Mouse (Mus musculus): ENCODE results near the gene Mars. TPM values are rescaled to one million over a fixed set of nuclear protein-coding genes. Genes with fewer than 3 reads are reported as not detected.

Gene Mars
- polyA plus RNA-seq, 1 experiment from 2014 or later: 191 TPM

DNA sequence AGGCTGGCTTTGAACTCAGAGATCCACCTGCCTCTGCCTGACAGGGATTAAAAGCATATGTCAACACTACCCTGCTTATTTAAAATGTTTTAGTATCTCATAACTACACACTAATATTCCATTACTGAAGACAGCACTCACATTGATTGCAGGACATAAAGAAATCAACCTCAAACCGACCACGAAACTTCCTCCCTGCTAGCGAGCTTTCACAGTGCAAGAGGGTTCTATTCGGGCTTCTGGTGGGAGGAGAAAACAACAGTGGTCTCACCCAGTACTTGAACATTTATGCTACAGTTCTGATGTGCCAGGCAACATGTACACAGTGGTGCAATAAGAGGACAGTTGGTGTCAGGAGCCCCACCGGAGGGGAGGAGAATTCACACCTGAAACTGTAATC is 60.8 kb downstream of the Mars start:
- H3K27ac ChIP-seq: no peak overlapping the region
- no peak for DNase-seq (ENCODE audit: extremely low spot score, low spot score)
- 86% methylated on average over 5 of the region's 5 CpGs for WGBS

More for the DNA sequence above, 60.8 kb downstream of the Mars start:
- H3K4me3 ChIP-seq: no peak overlapping the region
- H3K9me3 ChIP-seq: no peaks in the 10 kb centered on the region
- no peaks in the 10 kb centered on the region for H3K27me3 ChIP-seq (ENCODE audit: poor library complexity, severe bottlenecking)
- no peaks in the 10 kb centered on the region for H3K36me3 ChIP-seq (replicated peaks)
- peaks cover under 1% of the 10 kb centered on the region; the same call in 1 of the 2 replicates for H3K4me1 ChIP-seq

Other genes starting within 250 kb of the Mars start
- gene Cdk4, start 248.3 kb downstream of the Mars start, polyA plus RNA-seq (2016; fragmentation: Nextera tagmentation; extraction: Ambion mirVana): 3,005 and 3,066 TPM in 2 replicates
- gene Tspan31, start 241.5 kb downstream of the Mars start, polyA plus RNA-seq (2016; fragmentation: Nextera tagmentation; extraction: Ambion mirVana): 188 and 190 TPM in 2 replicates
- gene Agap2, start 236.5 kb downstream of the Mars start, polyA plus RNA-seq (2016; fragmentation: Nextera tagmentation; extraction: Ambion mirVana): 0.10 and 0.23 TPM in 2 replicates
- 54.2 and 57.6 TPM in 2 replicates for gene Os9, start 190.7 kb downstream of the Mars start, polyA plus RNA-seq (2016; fragmentation: Nextera tagmentation; extraction: Ambion mirVana)
- gene B4galnt1, start 146.6 kb downstream of the Mars start, polyA plus RNA-seq (2016; fragmentation: Nextera tagmentation; extraction: Ambion mirVana): 4.0 and 5.0 TPM in 2 replicates
- gene Slc26a10, start 131.1 kb downstream of the Mars start, polyA plus RNA-seq (2016; fragmentation: Nextera tagmentation; extraction: Ambion mirVana): 1.9 and 2.0 TPM in 2 replicates
- 23.7 and 25.7 TPM in 2 replicates for gene Arhgef25, start 121.7 kb downstream of the Mars start, polyA plus RNA-seq (2016; fragmentation: Nextera tagmentation; extraction: Ambion mirVana)
- 106 and 108 TPM in 2 replicates for gene Dtx3, start 116.1 kb downstream of the Mars start, polyA plus RNA-seq (2016; fragmentation: Nextera tagmentation; extraction: Ambion mirVana)
- gene Pip4k2c, start 100.2 kb downstream of the Mars start, polyA plus RNA-seq (2016; fragmentation: Nextera tagmentation; extraction: Ambion mirVana): 21.3 and 21.4 TPM in 2 replicates
- 6.6 and 7.9 TPM in 2 replicates for gene Kif5a, start 48.4 kb downstream of the Mars start, polyA plus RNA-seq (2016; fragmentation: Nextera tagmentation; extraction: Ambion mirVana)
- 192 and 206 TPM in 2 replicates for gene Dctn2, start 45.4 kb downstream of the Mars start, polyA plus RNA-seq (2016; fragmentation: Nextera tagmentation; extraction: Ambion mirVana)
- 9.1 and 11.4 TPM in 2 replicates for gene Mbd6, start 22.8 kb downstream of the Mars start, polyA plus RNA-seq (2016; fragmentation: Nextera tagmentation; extraction: Ambion mirVana)
- gene Arhgap9, start 10.2 kb upstream of the Mars start, polyA plus RNA-seq (2016; fragmentation: Nextera tagmentation; extraction: Ambion mirVana): 1.5 and 1.7 TPM in 2 replicates
- gene Gli1, start 30.2 kb upstream of the Mars start, polyA plus RNA-seq (2016; fragmentation: Nextera tagmentation; extraction: Ambion mirVana): 7.0 and 7.9 TPM in 2 replicates
- 0.04 TPM in 1 of 2 replicates, not detected in the other for gene Inhbe, start 42.6 kb upstream of the Mars start, polyA plus RNA-seq (2016; fragmentation: Nextera tagmentation; extraction: Ambion mirVana)
- gene Inhbc, start 58.6 kb upstream of the Mars start, polyA plus RNA-seq (2016; fragmentation: Nextera tagmentation; extraction: Ambion mirVana): not detected in 2 replicates
- 27.2 and 27.8 TPM in 2 replicates for gene R3hdm2, start 68.5 kb upstream of the Mars start, polyA plus RNA-seq (2016; fragmentation: Nextera tagmentation; extraction: Ambion mirVana)
- gene Stac3, start 189.9 kb upstream of the Mars start, polyA plus RNA-seq (2016; fragmentation: Nextera tagmentation; extraction: Ambion mirVana): 0.30 and 0.41 TPM in 2 replicates
- 2.6 and 2.9 TPM in 2 replicates for gene Ndufa4l2, start 203.2 kb upstream of the Mars start, polyA plus RNA-seq (2016; fragmentation: Nextera tagmentation; extraction: Ambion mirVana)
- 124 and 129 TPM in 2 replicates for gene Shmt2, start 210.7 kb upstream of the Mars start, polyA plus RNA-seq (2016; fragmentation: Nextera tagmentation; extraction: Ambion mirVana)
- 3.0 and 9.5 TPM in 2 replicates for gene Nxph4, start 222.8 kb upstream of the Mars start, polyA plus RNA-seq (2016; fragmentation: Nextera tagmentation; extraction: Ambion mirVana)